Mouse (Mus musculus) CH12.LX (cell line): ENCODE data around the gene Xylt1. TPM values are rescaled to one million over a fixed set of nuclear protein-coding genes. Genes with fewer than 3 reads are reported as not detected.

Experiments used
- DNase-seq: peaks from one replicate; pipeline ENCODE4 v3.0.0-alpha.2; 2013; ENCODE audit errors: extremely low read depth
- H3K27ac ChIP-seq: 2 replicates; pipeline ENCODE4 v1.5.1; 2012; ENCODE audit warnings: low read depth, mild to moderate bottlenecking, control low read depth, moderate library complexity; ENCODE audit not compliant: insufficient read depth
- H3K27me3 ChIP-seq: replicated peaks from 2 replicates; pipeline ENCODE3; 2012; ENCODE audit warnings: inconsistent platforms
- H3K36me3 ChIP-seq, 2 experiments: replicated peaks in 1 of 2; 2 replicates each; pipeline versions ENCODE3 to v1.6.1; 2012; ENCODE audit warnings: inconsistent platforms in 1 of 2, low read length in 1 of 2, mild to moderate bottlenecking in 1 of 2, mixed read lengths in 1 of 2, moderate library complexity in 1 of 2; ENCODE audit not compliant: control insufficient read depth in 1 of 2, insufficient read depth in 1 of 2
- H3K4me1 ChIP-seq, 2 experiments: 2 replicates each; pipeline ENCODE4 v1.6.1; 2012; ENCODE audit warnings: inconsistent platforms in 1 of 2, moderate library complexity in 1 of 2; ENCODE audit not compliant: insufficient read depth in 2 of 2, control insufficient read depth in 1 of 2
- H3K4me2 ChIP-seq: 2 replicates; pipeline ENCODE4 v1.6.1; 2012; ENCODE audit warnings: low read depth, mild to moderate bottlenecking, control low read depth; ENCODE audit not compliant: poor library complexity, insufficient read depth, severe bottlenecking
- H3K4me3 ChIP-seq, 3 experiments: fragments of 150-350 bp in 1 of 3; sonication (generic) in 1 of 3; replicated peaks in 1 of 3; 2 replicates each; pipeline versions ENCODE3 to v1.5.1; 2011 to 2012; ENCODE audit warnings: low read depth in 2 of 3, low read length in 2 of 3, mild to moderate bottlenecking in 2 of 3, moderate library complexity in 2 of 3, control low read depth in 1 of 3, improper control_type of control experiment in 1 of 3, inconsistent platforms in 1 of 3, mixed read lengths in 1 of 3; ENCODE audit not compliant: poor library complexity in 1 of 3
- H3K79me2 ChIP-seq: replicated peaks from 2 replicates; pipeline ENCODE4 v1.6.1; 2012; ENCODE audit warnings: mild to moderate bottlenecking, moderate library complexity; ENCODE audit not compliant: control insufficient read depth, poor library complexity, insufficient read depth, severe bottlenecking; ENCODE audit errors: extremely low read depth
- H3K9ac ChIP-seq: 2 replicates; pipeline ENCODE4 v1.6.1; 2012; ENCODE audit warnings: low read depth, mild to moderate bottlenecking, control low read depth, moderate library complexity; ENCODE audit not compliant: insufficient read depth
- H3K9me3 ChIP-seq: replicated peaks from 2 replicates; pipeline ENCODE3; 2012; ENCODE audit warnings: low read length, inconsistent platforms, mixed read lengths
- BHLHE40 ChIP-seq: IDR thresholded peaks from 2 replicates; pipeline ENCODE4 v1.6.1; 2011; ENCODE audit warnings: mild to moderate bottlenecking, low read depth, low read length, improper control_type of control experiment
- CHD1 ChIP-seq: IDR thresholded peaks from 2 replicates; pipeline ENCODE4 v1.6.1; 2012; ENCODE audit warnings: low read depth, low read length, improper control_type of control experiment, inconsistent platforms
- CHD2 ChIP-seq: IDR thresholded peaks from 2 replicates; pipeline ENCODE4 v1.6.1; 2011; ENCODE audit warnings: low read length, improper control_type of control experiment
- CTCF ChIP-seq, 2 experiments: IDR thresholded peaks in 1 of 2; conservative IDR thresholded peaks in 1 of 2; 2 replicates each; pipeline ENCODE4 v1.5.1; 2011 to 2012; ENCODE audit warnings: low read depth in 2 of 2, low read length in 2 of 2, improper control_type of control experiment in 1 of 2, inconsistent platforms in 1 of 2, mild to moderate bottlenecking in 1 of 2, moderate library complexity in 1 of 2
- GABPA ChIP-seq: IDR thresholded peaks from 2 replicates; pipeline ENCODE4 v1.6.1; 2012; ENCODE audit warnings: low read depth, low read length, improper control_type of control experiment, inconsistent platforms; ENCODE audit not compliant: insufficient replicate concordance
- HCFC1 ChIP-seq: IDR thresholded peaks from 2 replicates; pipeline ENCODE4 v1.6.1; 2012; ENCODE audit warnings: low read depth, mild to moderate bottlenecking, inconsistent platforms, low read length, improper control_type of control experiment
- JUN ChIP-seq: IDR thresholded peaks from 2 replicates; pipeline ENCODE4 v1.6.1; 2011; ENCODE audit warnings: low read depth, mild to moderate bottlenecking, low read length, improper control_type of control experiment, moderate library complexity; ENCODE audit not compliant: insufficient read depth
- JUND ChIP-seq: conservative IDR thresholded peaks from 2 replicates; pipeline ENCODE4 v1.6.1; 2011; ENCODE audit warnings: low read depth, low read length, improper control_type of control experiment
- KAT2A ChIP-seq: IDR thresholded peaks from 2 replicates; pipeline ENCODE4 v1.6.1; 2012; ENCODE audit warnings: low read length, improper control_type of control experiment, inconsistent platforms; ENCODE audit not compliant: insufficient replicate concordance
- MAFK ChIP-seq: IDR thresholded peaks from 2 replicates; pipeline ENCODE4 v1.6.1; 2011; ENCODE audit warnings: low read length, improper control_type of control experiment; ENCODE audit not compliant: insufficient replicate concordance
- MAX ChIP-seq: IDR thresholded peaks from 2 replicates; pipeline ENCODE4 v1.6.1; 2011; ENCODE audit warnings: low read length, improper control_type of control experiment
- MAZ ChIP-seq: IDR thresholded peaks from 2 replicates; pipeline ENCODE4 v1.6.1; 2012; ENCODE audit warnings: low read depth, mild to moderate bottlenecking, inconsistent platforms, low read length, improper control_type of control experiment, moderate library complexity
- PAX5 ChIP-seq: IDR thresholded peaks from 2 replicates; pipeline ENCODE4 v1.6.1; 2012; ENCODE audit warnings: low read length, inconsistent platforms, mixed read lengths
- POLR2A ChIP-seq: IDR thresholded peaks from 2 replicates; pipeline ENCODE4 v1.6.1; 2011; ENCODE audit warnings: low read depth, mild to moderate bottlenecking, improper control_type of control experiment, low read length
- POLR2AphosphoS2 ChIP-seq: IDR thresholded peaks from 2 replicates; pipeline ENCODE4 v1.6.1; 2011; ENCODE audit warnings: low read depth, low read length, improper control_type of control experiment
- RAD21 ChIP-seq: IDR thresholded peaks from 2 replicates; pipeline ENCODE4 v1.6.1; 2011; ENCODE audit warnings: low read depth, mild to moderate bottlenecking, low read length, improper control_type of control experiment, moderate library complexity
- RCOR1 ChIP-seq: conservative IDR thresholded peaks from 2 replicates; pipeline ENCODE4 v1.6.1; 2012; ENCODE audit warnings: low read depth, mild to moderate bottlenecking, inconsistent platforms, low read length, improper control_type of control experiment
- SIN3A ChIP-seq: IDR thresholded peaks from 2 replicates; pipeline ENCODE4 v1.6.1; 2012; ENCODE audit warnings: low read length, improper control_type of control experiment, inconsistent platforms
- TCF12 ChIP-seq: IDR thresholded peaks from 2 replicates; pipeline ENCODE4 v1.6.1; 2014; ENCODE audit warnings: low read depth, mild to moderate bottlenecking, inconsistent platforms, low read length, improper control_type of control experiment
- USF2 ChIP-seq: conservative IDR thresholded peaks from 2 replicates; pipeline ENCODE4 v1.6.1; 2011; ENCODE audit warnings: low read depth, low read length, improper control_type of control experiment
- ZC3H11A ChIP-seq: IDR thresholded peaks from 2 replicates; pipeline ENCODE4 v1.6.1; 2012; ENCODE audit warnings: low read depth, mild to moderate bottlenecking, inconsistent platforms, low read length, improper control_type of control experiment
- ZMIZ1 ChIP-seq: IDR thresholded peaks from 2 replicates; pipeline ENCODE4 v1.6.1; 2012; ENCODE audit warnings: low read depth, mild to moderate bottlenecking, inconsistent platforms, low read length, improper control_type of control experiment
- dilution Hi-C: fragments of 300-500 bp; cut with MboI; formaldehyde crosslinking; loops from 2 replicates; pipeline ENCODE4 v1.14.3; 2020; ENCODE audit warnings: low sequenced_read_pairs; ENCODE audit not compliant: extremely low pct_unique_long_range_greater_than_20kb, extremely low pct_ligation_motif_present
- in situ Hi-C: fragments of 300-500 bp; cut with MboI; formaldehyde crosslinking; loops from 3 replicates; pipeline ENCODE4 v1.14.3; 2019; ENCODE audit warnings: low sequenced_read_pairs, low pct_ligation_motif_present, low pct_unique_long_range_greater_than_20kb, mixed read lengths
- polyA plus RNA-seq: library from polyadenylated mRNA; unstranded; fragments of >175 nt; gene quantifications from 2 replicates; pipeline ENCODE4 v1.2.1, GENCODE M21; 2012; ENCODE audit warnings: low read depth; ENCODE audit not compliant: insufficient read length
- total RNA-seq, 2 experiments: library from RNA; depleted of rRNA; stranded (reverse); fragments of 300-350 nt in 1 of 2; fragments of >200 nt in 1 of 2; gene quantifications; 2 replicates each; pipeline ENCODE4 v1.2.3; 2012 to 2014

Xylt1 gene
- total and polyA plus RNA-seq, 3 experiments, result 0.38 to 0.84 (median 0.38) TPM

GRCm38 (mm10) chr7:117522092-117522635 is 141.4 kb downstream of the Xylt1 start:
- dilution Hi-C loops, result no loop called here

GRCm38 (mm10) chr7:117524430-117525214 is 143.8 kb downstream of the Xylt1 start:
- dilution Hi-C loops, result no loop called here

More at GRCm38 (mm10) chr7:117522092-117522635, 141.4 kb downstream of the Xylt1 start:
- TF ChIP-seq SIN3A (no peak), MAZ (no peak), CHD2 (no peak), MAX (no peak), RCOR1 (no peak), JUND (no peak), POLR2A (no peak), CHD1 (no peak), CTCF (conservative IDR thresholded peaks at IDR 0.05 in 1 of 2, IDR thresholded peaks at IDR 0.05 in 1 of 2; ENCODE audit: low read depth in 2 of 2, low read length in 2 of 2) (no peak)
- no peaks in the 10 kb centered on the region for H3K36me3 ChIP-seq
- no peak overlapping the region for H3K27ac ChIP-seq
- peaks cover 5% of the 10 kb centered on the region for H3K9me3 ChIP-seq
- no peak for DNase-seq
- no peak overlapping the region for H3K4me3 ChIP-seq
- in situ Hi-C loops, result no loop called here
- no peak overlapping the region for H3K4me2 ChIP-seq
- H3K4me1 ChIP-seq, result 0 out of 4 replicates have a peak, but pooled peaks cover 0 to 2% of the 10 kb centered on the region in 2 experiments
- no peak overlapping the region for H3K9ac ChIP-seq
- no peaks in the 10 kb centered on the region for H3K79me2 ChIP-seq
- H3K27me3 ChIP-seq, result no peaks in the 10 kb centered on the region

More at GRCm38 (mm10) chr7:117524430-117525214, 143.8 kb downstream of the Xylt1 start:
- no peak for DNase-seq
- Histone ChIP-seq H3K9ac (no peak overlapping the region), H3K27ac (no peak overlapping the region), H3K36me3 (no peaks in the 10 kb centered on the region), H3K4me2 (no peak overlapping the region), H3K79me2 (no peaks in the 10 kb centered on the region), H3K4me3 (no peak overlapping the region), H3K4me1 (0 out of 4 replicates have a peak, but pooled peaks cover 0 to 2% of the 10 kb centered on the region in 2 experiments), H3K9me3 (peaks cover 5% of the 10 kb centered on the region), H3K27me3 (no peaks in the 10 kb centered on the region)
- in situ Hi-C loops, result loop anchor here (5.0 kb wide), 1 partner anchor 32 kb away; no protein-coding TSS in a partner anchor
- TF ChIP-seq ZC3H11A (no peak), ZMIZ1 (no peak), BHLHE40 (no peak), POLR2A (no peak), KAT2A (no peak), JUND (no peak), MAFK (no peak), GABPA (no peak), JUN (no peak), POLR2AphosphoS2 (no peak), HCFC1 (no peak), PAX5 (no peak), RAD21 (no peak), USF2 (no peak), MAZ (no peak), MAX (no peak), TCF12 (no peak)
